Mouse (Mus musculus): Measurements from ENCODE around the gene Pou6f2.

DNA sequence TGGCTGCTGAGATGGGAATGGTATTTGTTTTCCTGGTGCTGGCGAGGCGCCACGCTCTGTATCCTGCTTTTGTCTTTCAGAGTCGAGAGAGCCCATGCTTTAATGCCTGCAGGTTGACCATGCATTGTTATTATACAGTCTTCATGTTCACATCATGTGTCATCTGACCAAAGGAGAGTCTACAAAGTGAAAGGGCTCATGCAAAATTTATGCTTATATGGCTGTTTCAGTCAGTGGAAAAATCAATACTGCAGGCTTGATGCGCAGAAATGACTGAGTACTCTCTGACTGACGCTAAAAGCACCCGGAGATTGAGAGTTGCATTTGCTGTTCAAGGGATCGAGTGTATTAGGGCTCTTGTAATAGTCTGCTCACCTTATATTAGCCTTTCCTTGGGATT is 74.1 kb downstream of the Pou6f2 start:
- TF ChIP-seq HCFC1 (IDR thresholded peaks at IDR 0.05; ENCODE audit: borderline replicate concordance, insufficient read depth, low read length) (no peak), ZC3H11A (IDR thresholded peaks at IDR 0.05; ENCODE audit: borderline replicate concordance, low read depth, low read length) (no peak), MAFK (IDR thresholded peaks at IDR 0.05; ENCODE audit: insufficient read depth, low read depth, low read length) (no peak), ZNF384 (IDR thresholded peaks at IDR 0.05; ENCODE audit: low read depth, low read length) (no peak)

Data from ES-E14 (cell line).